Mouse (Mus musculus) liver, postnatal 0 days (tissue): ENCODE results near the gene H2-Ob. TPM values are rescaled to one million over a fixed set of nuclear protein-coding genes. Genes with fewer than 3 reads are reported as not detected.

ENCODE experiments used
- ATAC-seq: fragments of 200-750 bp; cut with Nextera tagmentation; 2 replicates; pipeline ENCODE4 v1.8.0; 2017; ENCODE audit warnings: mild to moderate bottlenecking, moderate library complexity
- DNase-seq: peaks from one replicate; pipeline ENCODE4 v3.0.0-alpha.2; 2016
- H3K27ac ChIP-seq: fragments of 300-500 bp; sonication (generic); 2 replicates; pipeline ENCODE4 v1.5.1; 2014; ENCODE audit warnings: antibody characterized with exemption, moderate library complexity, mild to moderate bottlenecking, low read depth
- H3K27me3 ChIP-seq: fragments of 300-500 bp; sonication (generic); 2 replicates; pipeline ENCODE4 v1.6.1; 2014; ENCODE audit warnings: low read length, control low read depth, mixed read lengths; ENCODE audit not compliant: insufficient read depth
- H3K36me3 ChIP-seq: fragments of 300-500 bp; sonication (generic); replicated peaks from 2 replicates; pipeline ENCODE4 v1.6.1; 2014; ENCODE audit warnings: mild to moderate bottlenecking, control low read depth, low read length, moderate library complexity, mixed read lengths; ENCODE audit not compliant: insufficient read depth
- H3K4me1 ChIP-seq: fragments of 300-500 bp; sonication (generic); 2 replicates; pipeline ENCODE4 v1.6.1; 2014; ENCODE audit warnings: antibody characterized with exemption, mild to moderate bottlenecking, control low read depth; ENCODE audit not compliant: insufficient read depth
- H3K4me2 ChIP-seq: fragments of 300-500 bp; sonication (generic); 2 replicates; pipeline ENCODE4 v1.6.1; 2014; ENCODE audit warnings: low read depth, mild to moderate bottlenecking, low read length, moderate library complexity, mixed read lengths
- H3K4me3 ChIP-seq: fragments of 300-500 bp; sonication (generic); 2 replicates; pipeline ENCODE4 v1.5.1; 2014; ENCODE audit warnings: low read depth, low read length
- H3K9ac ChIP-seq: fragments of 300-500 bp; sonication (generic); replicated peaks from 2 replicates; pipeline ENCODE4 v1.6.1; 2014; ENCODE audit warnings: mild to moderate bottlenecking, moderate library complexity
- H3K9me3 ChIP-seq: fragments of 300-500 bp; sonication (generic); 2 replicates; pipeline ENCODE4 v1.6.1; 2016; ENCODE audit warnings: mild to moderate bottlenecking, control low read depth, low read length, mixed read lengths
- CTCF ChIP-seq: sonication (generic); IDR thresholded peaks from 2 replicates; pipeline ENCODE4 v1.5.1; 2016; ENCODE audit warnings: antibody characterized with exemption, low read depth
- EP300 ChIP-seq: IDR thresholded peaks from 2 replicates; pipeline ENCODE4 v1.6.1; 2016; ENCODE audit warnings: antibody characterized with exemption, low read depth, mild to moderate bottlenecking
- WGBS: fragments of 180-500 bp; shearing (Covaris S2); extraction: QIAGEN DNeasy Blood & Tissue Kit; methylation state at CpG from one replicate; pipeline ENCODE4 v1.1.7; 2014; ENCODE audit not compliant: insufficient replicate concordance; 5-methylcytosine and 5-hydroxymethylcytosine counted together
- polyA plus RNA-seq: library from polyadenylated mRNA; unstranded; fragments of >200 nt; fragmentation: Nextera tagmentation; extraction: Ambion mirVana; gene quantifications from 2 replicates; pipeline ENCODE4 v1.2.1, GENCODE M21; 2015

Gene H2-Ob
- polyA plus RNA-seq, 1 experiment from 2014 or later = 1.1 TPM

- peak; percentile 47 for ATAC-seq
These were observed 57.4 kb downstream of the H2-Ob start for GRCm38 (mm10) chr17:34295891-34296794.

DNA sequence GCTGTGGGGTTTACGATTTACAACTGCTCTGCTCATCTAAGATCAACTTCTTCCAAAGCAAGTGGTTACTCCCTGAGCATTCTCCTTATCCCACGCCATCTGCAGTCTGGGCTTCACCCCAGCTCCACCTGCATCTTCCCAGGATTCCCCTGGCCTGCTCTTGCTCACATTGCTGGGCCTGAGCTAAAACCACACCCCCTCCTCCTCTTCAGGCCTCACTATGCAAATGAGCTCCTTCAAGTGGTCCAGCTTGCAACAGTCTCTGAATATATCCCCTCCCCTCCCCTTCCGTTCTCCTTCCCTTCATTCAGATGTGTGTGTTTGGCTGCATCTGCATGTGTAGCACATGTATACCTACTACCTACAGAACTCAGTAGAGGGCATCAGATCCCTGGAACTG lies 60.7 kb downstream of the H2-Ob start:
- peaks cover 4% of the 10 kb centered on the region; the same call in 1 of the 2 replicates for H3K4me1 ChIP-seq
- H3K27ac ChIP-seq = no peak overlapping the region
- WGBS = 66% methylated on average over 3 of the region's 3 CpGs
- TF ChIP-seq EP300 (no peak), CTCF (no peak)
- H3K4me2 ChIP-seq = no peak overlapping the region
- H3K36me3 ChIP-seq = no peaks in the 10 kb centered on the region
- no peak overlapping the region for H3K4me3 ChIP-seq
- H3K9ac ChIP-seq = no peak overlapping the region
- DNase-seq = no peak
- H3K9me3 ChIP-seq = no peaks in the 10 kb centered on the region
- H3K27me3 ChIP-seq = 0 out of 2 replicates have a peak, but pooled peaks cover 3% of the 10 kb centered on the region
- ATAC-seq = no peak

More at GRCm38 (mm10) chr17:34295891-34296794, 57.4 kb downstream of the H2-Ob start:
- Histone ChIP-seq H3K4me3 (no peak overlapping the region), H3K9ac (0 out of 2 replicates have a peak overlapping the region, but pooled peaks have one; percentile 26), H3K27ac (no peak overlapping the region), H3K36me3 (no peaks in the 10 kb centered on the region), H3K4me1 (peaks cover 4% of the 10 kb centered on the region; the same call in 1 of the 2 replicates), H3K4me2 (peak overlapping the region; percentile 63), H3K9me3 (no peaks in the 10 kb centered on the region), H3K27me3 (0 out of 2 replicates have a peak, but pooled peaks cover 3% of the 10 kb centered on the region)
- DNase-seq = no peak
- TF ChIP-seq CTCF (no peak), EP300 (no peak)
- 22% methylated on average over 23 of the region's 23 CpGs for WGBS

- no peak overlapping the region for H3K9ac ChIP-seq
- H3K27me3 ChIP-seq = 0 out of 2 replicates have a peak, but pooled peaks cover 3% of the 10 kb centered on the region
- peaks cover 4% of the 10 kb centered on the region; the same call in 1 of the 2 replicates for H3K4me1 ChIP-seq
- ATAC-seq (no peak), DNase-seq (no peak)
- 86% methylated on average over 8 of the region's 8 CpGs for WGBS
- H3K27ac ChIP-seq = no peak overlapping the region
- H3K4me3 ChIP-seq = no peak overlapping the region
- H3K9me3 ChIP-seq = no peaks in the 10 kb centered on the region
- no peak overlapping the region for H3K4me2 ChIP-seq
- no peaks in the 10 kb centered on the region for H3K36me3 ChIP-seq
- no peak for TF ChIP-seq EP300
- TF ChIP-seq CTCF = no peak
These were observed 61.4 kb downstream of the H2-Ob start for GRCm38 (mm10) chr17:34300071-34300470.

DNA sequence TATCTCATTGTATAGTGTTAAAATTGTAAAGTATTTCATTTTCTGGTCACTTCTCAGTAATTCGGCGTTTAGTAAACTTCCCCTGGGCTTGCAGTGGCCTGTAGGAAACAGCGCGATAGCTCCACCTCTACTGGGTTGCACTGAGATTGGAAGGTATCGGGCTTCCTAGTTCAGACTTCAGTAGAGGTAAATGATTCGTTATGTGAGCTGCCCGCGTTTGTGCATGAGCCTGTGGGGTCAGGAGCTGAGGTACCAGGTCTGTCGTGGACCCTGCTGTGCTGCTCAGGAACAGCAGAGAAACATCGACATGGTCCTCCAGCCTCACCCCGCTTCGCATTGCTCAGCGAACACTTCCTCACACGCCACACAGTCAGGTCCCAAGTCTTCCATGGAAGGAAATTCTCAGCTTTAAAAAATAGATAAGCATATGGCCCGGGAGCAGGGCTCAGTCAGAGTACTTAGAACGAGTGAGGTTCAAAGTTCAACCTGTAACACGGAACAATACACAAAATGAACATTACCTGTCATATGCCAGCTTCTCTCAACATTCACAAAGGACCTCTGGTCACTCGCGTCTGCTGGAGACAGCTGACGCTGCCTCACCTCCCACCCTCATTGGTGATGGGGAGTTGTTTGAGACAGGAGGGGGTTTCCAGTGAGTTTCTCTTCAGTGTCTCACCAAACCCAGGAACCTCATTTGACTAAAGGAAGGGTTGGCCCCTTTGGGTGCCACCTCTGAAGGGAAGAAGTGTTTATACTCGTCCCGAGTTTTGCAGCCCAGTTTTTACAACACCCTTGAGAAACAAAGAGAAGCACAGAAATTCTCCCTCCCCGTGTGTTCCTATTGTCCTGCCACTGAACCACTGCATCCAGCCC lies 62.2 kb downstream of the H2-Ob start:
- ATAC-seq (no peak), DNase-seq (no peak)
- Histone ChIP-seq H3K27me3 (0 out of 2 replicates have a peak, but pooled peaks cover under 1% of the 10 kb centered on the region), H3K4me2 (no peak overlapping the region), H3K27ac (no peak overlapping the region), H3K4me3 (no peak overlapping the region), H3K36me3 (no peaks in the 10 kb centered on the region), H3K4me1 (peaks cover 4% of the 10 kb centered on the region; the same call in 1 of the 2 replicates), H3K9me3 (no peaks in the 10 kb centered on the region), H3K9ac (no peak overlapping the region)
- WGBS = 66% methylated on average over 23 of the region's 23 CpGs
- no peak for TF ChIP-seq EP300
- TF ChIP-seq CTCF = no peak

GRCm38 (mm10) chr17:34301670-34302190 lies 63.0 kb downstream of the H2-Ob start:
- H3K4me1 ChIP-seq = no peaks in the 10 kb centered on the region
- TF ChIP-seq CTCF = no peak
- TF ChIP-seq EP300 = no peak
- no peak overlapping the region for H3K4me2 ChIP-seq
- WGBS = 78% methylated on average over 4 of the region's 4 CpGs
- H3K9ac ChIP-seq = no peak overlapping the region
- no peaks in the 10 kb centered on the region for H3K36me3 ChIP-seq
- no peaks in the 10 kb centered on the region for H3K27me3 ChIP-seq
- no peak overlapping the region for H3K4me3 ChIP-seq
- ATAC-seq (no peak), DNase-seq (no peak)
- H3K9me3 ChIP-seq = no peaks in the 10 kb centered on the region
- no peak overlapping the region for H3K27ac ChIP-seq
